Mouse (Mus musculus) forebrain, embryonic 16.5 days (tissue): ENCODE measurements at regions not wholly inside any gene's neighbourhood (a gene's known extent, or its start where the extent isn't known, plus 50 kb on each side); places are given as distances from the start of the nearest gene placed in this dataset.
A peak's percentile ranks its signal among the peaks of the same experiment; 100 is the strongest.
"Not testable (repeated sequence)": the region's sequence is repeated elsewhere in the genome, so short reads cannot be mapped to it uniquely, and the experiment has no call there.

Experiments
- ATAC-seq: fragments of 200-750 bp; cut with Nextera tagmentation; 2 replicates; pipeline ENCODE4 v1.8.0; 2017; ENCODE audit warnings: mild to moderate bottlenecking, moderate library complexity
- H3K27ac ChIP-seq: fragments of 300-500 bp; sonication (generic); 2 replicates; pipeline ENCODE4 v1.5.1; 2014; ENCODE audit warnings: low read length, control low read depth
- H3K27me3 ChIP-seq: fragments of 300-500 bp; sonication (generic); replicated peaks from 2 replicates; pipeline ENCODE4 v1.6.1; 2014; ENCODE audit warnings: low read length; ENCODE audit not compliant: control insufficient read depth, insufficient read depth
- H3K36me3 ChIP-seq: fragments of 300-500 bp; sonication (generic); 2 replicates; pipeline ENCODE4 v1.6.1; 2014; ENCODE audit not compliant: control insufficient read depth, insufficient read depth
- H3K4me1 ChIP-seq: fragments of 300-500 bp; sonication (generic); replicated peaks from 2 replicates; pipeline ENCODE4 v1.6.1; 2014; ENCODE audit warnings: low read length; ENCODE audit not compliant: control insufficient read depth, insufficient read depth
- H3K4me2 ChIP-seq: fragments of 300-500 bp; sonication (generic); 2 replicates; pipeline ENCODE4 v1.6.1; 2014; ENCODE audit warnings: mild to moderate bottlenecking, low read length, control low read depth
- H3K4me3 ChIP-seq: fragments of 300-500 bp; sonication (generic); replicated peaks from 2 replicates; pipeline ENCODE4 v1.5.1; 2014; ENCODE audit warnings: mild to moderate bottlenecking, low read length, control low read depth
- H3K9ac ChIP-seq: fragments of 300-500 bp; sonication (generic); replicated peaks from 2 replicates; pipeline ENCODE4 v1.6.1; 2014; ENCODE audit warnings: low read depth, low read length, control low read depth
- H3K9me3 ChIP-seq: fragments of 300-500 bp; sonication (generic); 2 replicates; pipeline ENCODE4 v1.6.1; 2016; ENCODE audit warnings: low read length; ENCODE audit not compliant: control insufficient read depth
- WGBS: fragments of 180-500 bp; shearing (Covaris S2); extraction: QIAGEN DNeasy Blood & Tissue Kit; methylation state at CpG from one replicate; pipeline ENCODE4 v1.1.7; 2014; 5-methylcytosine and 5-hydroxymethylcytosine counted together

DNA sequence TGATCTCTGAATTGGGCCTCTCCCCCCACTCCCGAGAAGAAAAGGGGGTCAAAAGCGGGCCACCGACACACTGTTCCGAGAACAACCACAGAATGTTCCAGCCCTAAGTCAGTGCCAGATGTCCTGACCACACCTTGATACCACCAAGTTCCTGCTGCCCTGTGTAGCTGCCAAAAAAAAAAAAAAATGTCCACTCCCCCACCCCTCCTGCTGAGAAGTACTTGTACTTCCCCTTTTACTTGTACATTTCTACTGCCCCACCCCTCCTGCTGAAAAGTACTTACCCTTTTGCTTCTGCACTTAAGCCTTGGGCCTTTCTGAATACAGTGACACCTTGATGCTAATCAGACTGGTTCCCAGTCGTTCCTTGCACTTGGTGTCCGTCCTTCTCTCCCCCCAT is 299.7 kb upstream of the Lrrn1 start:
- not testable (repeated sequence) for H3K4me2 ChIP-seq, H3K36me3 ChIP-seq, H3K27me3 ChIP-seq, H3K27ac ChIP-seq, H3K4me1 ChIP-seq, H3K4me3 ChIP-seq, H3K9ac ChIP-seq, H3K9me3 ChIP-seq, ATAC-seq
- WGBS: 82% methylated on average over 6 of the region's 6 CpGs

GRCm38 (mm10) chr6:107237692-107238091 is 291.9 kb upstream of the Lrrn1 start:
- no peaks in the 10 kb centered on the region for H3K36me3 ChIP-seq
- ATAC-seq: no peak
- 74% methylated on average over 3 of the region's 3 CpGs for WGBS

GRCm38 (mm10) chr6:107243981-107244380 is 285.6 kb upstream of the Lrrn1 start:
- Histone ChIP-seq H3K27ac (no peak overlapping the region), H3K9ac (no peak overlapping the region), H3K4me3 (no peak overlapping the region), H3K4me1 (no peaks in the 10 kb centered on the region), H3K4me2 (no peak overlapping the region), H3K27me3 (no peaks in the 10 kb centered on the region), H3K9me3 (no peaks in the 10 kb centered on the region), H3K36me3 (no peaks in the 10 kb centered on the region)
- 77% methylated on average over 3 of the region's 3 CpGs for WGBS
- peak; percentile 74 for ATAC-seq

More at GRCm38 (mm10) chr6:107237692-107238091, 291.9 kb upstream of the Lrrn1 start:
- Histone ChIP-seq H3K4me2 (no peak overlapping the region), H3K27me3 (no peaks in the 10 kb centered on the region), H3K4me1 (no peaks in the 10 kb centered on the region), H3K27ac (no peak overlapping the region), H3K9me3 (no peaks in the 10 kb centered on the region), H3K4me3 (no peak overlapping the region), H3K9ac (no peak overlapping the region)

DNA sequence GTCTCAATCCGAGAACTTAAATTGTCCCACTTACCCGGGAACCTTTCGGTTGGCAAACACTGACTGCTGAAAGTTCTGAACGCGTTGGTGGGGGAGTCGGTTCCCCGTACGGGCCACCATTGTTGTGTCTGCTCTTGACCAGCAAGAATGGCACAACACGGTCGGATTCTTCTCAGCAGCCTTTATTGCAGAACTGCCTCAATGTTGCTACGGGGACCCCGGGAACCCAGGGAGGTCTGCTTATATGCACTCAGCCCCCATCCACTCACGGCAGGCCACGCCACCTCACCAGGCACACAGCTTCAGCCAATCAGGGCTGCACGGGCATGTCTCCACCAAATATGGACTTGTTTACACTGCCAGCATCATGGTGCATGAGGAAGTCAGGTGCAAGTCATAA is 249.2 kb upstream of the Lrrn1 start:
- Histone ChIP-seq H3K4me1 (no peaks in the 10 kb centered on the region), H3K9me3 (no peaks in the 10 kb centered on the region), H3K4me2 (no peak overlapping the region), H3K27me3 (no peaks in the 10 kb centered on the region), H3K27ac (no peak overlapping the region), H3K4me3 (no peak overlapping the region), H3K9ac (no peak overlapping the region), H3K36me3 (no peaks in the 10 kb centered on the region)
- ATAC-seq: no peak
- WGBS: 94% methylated on average over 15 of the region's 15 CpGs

DNA sequence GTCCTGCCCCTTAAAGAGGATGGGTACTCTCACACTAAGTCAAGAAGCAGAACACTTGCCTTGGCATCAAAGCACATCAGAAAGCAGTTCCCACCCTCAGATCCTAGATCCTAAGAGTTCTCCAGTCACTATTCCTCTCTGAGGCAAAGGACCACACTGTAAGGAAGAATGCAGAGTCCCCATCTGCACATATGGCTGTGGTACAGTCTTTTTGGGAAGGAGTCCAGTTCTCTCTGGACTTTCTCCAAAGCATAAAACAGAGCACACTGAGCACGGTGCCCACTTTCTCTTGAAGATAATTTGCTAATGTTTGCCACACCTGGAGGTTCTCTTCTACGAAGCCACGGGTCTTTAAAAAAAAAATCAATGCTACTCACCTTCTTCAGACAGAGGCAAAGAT is 238.7 kb upstream of the Lrrn1 start:
- Histone ChIP-seq H3K4me2 (no peak overlapping the region), H3K36me3 (no peaks in the 10 kb centered on the region), H3K9me3 (no peaks in the 10 kb centered on the region), H3K4me1 (0 out of 2 replicates have a peak, but pooled peaks cover 2% of the 10 kb centered on the region), H3K27ac (no peak overlapping the region), H3K4me3 (no peak overlapping the region), H3K27me3 (no peaks in the 10 kb centered on the region), H3K9ac (no peak overlapping the region)
- ATAC-seq: peak; percentile 75
- WGBS: 55% methylated on average over 3 of the region's 3 CpGs

DNA sequence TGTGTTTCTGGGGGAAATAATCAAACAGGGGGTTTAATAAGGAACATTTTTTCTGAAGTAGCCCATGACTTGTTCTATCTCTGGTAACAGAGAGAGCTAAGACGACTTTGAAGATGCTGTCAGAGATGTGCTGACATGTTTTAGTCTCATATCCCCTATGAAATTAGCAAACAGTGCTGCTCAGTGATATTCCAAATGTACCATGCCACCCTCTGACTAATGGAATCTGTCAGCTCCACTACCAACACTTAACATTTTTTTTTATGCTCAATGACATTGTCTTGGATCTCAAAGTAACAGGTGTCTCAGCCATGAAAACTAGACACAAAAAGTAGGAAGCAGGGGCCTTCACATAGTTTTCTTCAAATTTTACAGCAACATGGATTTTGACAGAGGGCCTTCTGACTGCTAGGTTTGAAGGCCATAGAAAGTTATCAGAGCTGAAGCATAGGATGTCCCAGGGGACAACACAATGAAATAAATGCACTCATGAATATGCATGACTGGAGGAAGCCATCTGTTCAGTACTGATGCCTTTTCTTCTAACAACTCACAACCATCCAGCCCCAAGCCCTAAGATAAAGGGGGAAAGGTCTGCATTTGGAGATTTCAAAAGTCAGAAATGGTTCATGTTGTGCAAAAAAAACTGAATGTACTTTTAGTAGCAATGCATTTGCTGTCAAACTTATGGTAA is 225.7 kb upstream of the Lrrn1 start:
- Histone ChIP-seq H3K4me1 (peaks cover 7% of the 10 kb centered on the region), H3K9me3 (no peaks in the 10 kb centered on the region), H3K9ac (no peak overlapping the region), H3K27ac (no peak overlapping the region), H3K4me2 (no peak overlapping the region), H3K4me3 (no peak overlapping the region), H3K27me3 (no peaks in the 10 kb centered on the region), H3K36me3 (no peaks in the 10 kb centered on the region)
- WGBS: 59% methylated on average over 1 of the region's 1 CpGs
- ATAC-seq: peak; percentile 76

DNA sequence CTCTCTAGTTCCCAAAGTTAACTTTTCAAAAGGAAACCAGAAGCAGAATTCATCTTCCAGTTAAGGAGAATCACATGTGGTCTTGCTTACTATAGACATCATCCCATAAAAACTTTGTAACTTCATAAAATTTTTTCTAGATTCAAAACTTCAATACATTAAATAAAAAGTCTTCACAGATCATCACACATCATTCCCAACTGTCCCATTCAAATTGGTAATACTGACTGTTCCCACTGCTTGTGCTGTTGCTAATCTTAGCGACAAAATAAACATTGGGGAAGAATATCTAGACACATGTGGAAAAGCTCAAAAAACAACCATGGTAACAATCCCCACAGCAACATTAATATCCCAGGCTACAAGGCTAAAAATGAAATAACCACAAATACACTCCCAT is 210.0 kb upstream of the Lrrn1 start:
- no peaks in the 10 kb centered on the region for H3K36me3 ChIP-seq
- no peak for ATAC-seq
- WGBS: 92% methylated on average over 1 of the region's 1 CpGs

DNA sequence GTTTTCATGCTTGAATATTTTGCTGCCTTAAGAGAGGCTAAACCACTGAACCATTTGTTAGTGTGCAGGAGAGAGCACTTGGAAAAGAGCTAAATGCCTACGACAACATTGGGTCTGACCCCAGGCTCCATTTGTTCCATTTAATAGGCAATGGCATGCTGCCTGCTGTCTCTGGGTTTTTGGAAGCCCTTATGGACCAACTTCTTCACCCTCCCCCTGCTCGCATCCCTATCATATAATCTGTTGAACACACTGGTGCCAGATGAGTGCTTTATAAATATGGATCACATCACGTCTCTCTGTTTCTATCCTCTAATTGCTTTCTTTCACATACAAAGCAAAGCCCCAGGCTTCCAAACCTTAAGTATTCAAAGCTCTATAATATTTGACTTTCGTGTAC is 179.1 kb upstream of the Lrrn1 start:
- H3K4me2 ChIP-seq: no peak overlapping the region
- no peak overlapping the region for H3K27ac ChIP-seq
- H3K9ac ChIP-seq: no peak overlapping the region
- ATAC-seq: peak; percentile 85
- no peaks in the 10 kb centered on the region for H3K27me3 ChIP-seq
- no peaks in the 10 kb centered on the region for H3K36me3 ChIP-seq
- WGBS: 57% methylated on average over 4 of the region's 4 CpGs
- no peak overlapping the region for H3K4me3 ChIP-seq
- H3K4me1 ChIP-seq: 0 out of 2 replicates have a peak, but pooled peaks cover 2% of the 10 kb centered on the region
- no peaks in the 10 kb centered on the region for H3K9me3 ChIP-seq

More for the DNA sequence above, 210.0 kb upstream of the Lrrn1 start:
- Histone ChIP-seq H3K27ac (no peak overlapping the region), H3K9me3 (no peaks in the 10 kb centered on the region), H3K4me3 (no peak overlapping the region), H3K4me1 (no peaks in the 10 kb centered on the region), H3K4me2 (no peak overlapping the region), H3K27me3 (no peaks in the 10 kb centered on the region), H3K9ac (no peak overlapping the region)

DNA sequence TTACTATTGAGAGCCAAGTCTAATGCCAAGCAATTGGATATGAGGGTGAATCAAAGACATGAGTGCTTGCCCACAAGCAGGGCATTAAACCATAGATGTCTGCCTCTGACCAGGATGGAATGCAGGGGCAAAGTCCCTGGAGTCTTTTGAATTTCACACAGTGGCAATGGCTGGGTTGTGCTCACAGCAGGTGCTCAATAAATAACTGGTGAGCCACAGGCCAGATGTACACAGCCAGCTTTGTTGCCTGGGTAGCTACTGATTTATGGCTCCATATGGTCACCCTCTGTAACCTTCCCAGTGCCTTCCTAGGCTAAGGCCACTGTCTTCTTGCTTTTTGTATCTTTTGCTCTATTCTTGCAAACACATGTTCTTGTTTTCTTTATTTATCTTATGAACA is 154.3 kb upstream of the Lrrn1 start:
- Histone ChIP-seq H3K9ac (no peak overlapping the region), H3K4me2 (no peak overlapping the region), H3K27me3 (no peaks in the 10 kb centered on the region), H3K4me1 (peaks cover 3% of the 10 kb centered on the region; the same call in 1 of the 2 replicates), H3K27ac (no peak overlapping the region), H3K36me3 (no peaks in the 10 kb centered on the region), H3K9me3 (no peaks in the 10 kb centered on the region), H3K4me3 (no peak overlapping the region)
- ATAC-seq: 0 out of 2 replicates have a peak, but pooled peaks have one; percentile 49

DNA sequence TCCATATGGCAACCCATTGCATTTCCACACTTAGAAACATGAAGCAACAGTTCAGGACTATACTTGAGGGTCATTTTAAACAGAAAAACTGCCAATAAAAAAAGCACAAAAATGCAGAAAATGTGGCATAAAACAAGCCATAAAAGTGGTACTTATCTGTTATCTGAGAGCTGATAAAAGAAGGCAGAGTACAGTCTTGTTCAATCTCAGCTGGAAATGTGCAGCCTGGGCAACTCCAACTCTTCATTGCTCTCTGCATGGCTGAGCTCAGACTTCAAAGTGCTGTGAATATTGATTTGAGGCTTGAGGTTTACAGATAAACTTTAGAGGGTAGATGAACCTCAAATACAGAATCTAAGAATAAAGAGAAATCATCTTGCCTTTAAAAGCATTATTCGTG is 151.1 kb upstream of the Lrrn1 start:
- Histone ChIP-seq H3K4me1 (peaks cover 3% of the 10 kb centered on the region; the same call in 1 of the 2 replicates), H3K4me2 (no peak overlapping the region), H3K27me3 (no peaks in the 10 kb centered on the region), H3K27ac (no peak overlapping the region), H3K9me3 (no peaks in the 10 kb centered on the region), H3K36me3 (no peaks in the 10 kb centered on the region), H3K4me3 (no peak overlapping the region), H3K9ac (no peak overlapping the region)
- 92% methylated on average over 1 of the region's 1 CpGs for WGBS
- no peak for ATAC-seq
